Mouse (Mus musculus) T-helper 17 cell (primary cell): ENCODE results near the gene Ccdc126.

ENCODE experiments used
- in situ Hi-C, 2 experiments: fragments of 300-600 bp; cut with MboI, MseI; formaldehyde crosslinking; loops; 1 replicate in 1 of 2; 2 replicates in 1 of 2; pipeline ENCODE4 v1.15.1; 2025; ENCODE audit warnings: high pct_unique_total_duplicates in 2 of 2

Ccdc126 gene

DNA sequence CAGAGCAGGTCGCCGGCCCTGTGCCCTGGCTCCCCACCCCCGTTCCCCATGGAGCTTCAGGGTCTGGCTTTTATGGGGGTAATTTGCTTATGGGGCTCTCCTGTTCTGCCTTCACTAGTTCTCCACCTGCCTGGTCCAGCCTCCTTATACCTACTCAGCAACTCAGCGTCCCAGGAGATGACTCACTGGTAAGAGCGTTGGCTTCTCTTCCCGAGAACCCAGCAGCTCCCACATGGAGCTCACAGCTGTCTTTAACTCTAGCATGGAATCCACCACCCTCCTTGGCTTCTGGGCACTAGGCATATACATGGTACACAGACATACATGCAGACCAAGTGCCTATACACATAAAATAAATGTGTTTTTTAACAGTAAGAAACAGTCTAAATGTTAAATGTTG, 20.1 kb downstream of the Ccdc126 start:
- in situ Hi-C loops = loop anchor here in 1 of 2 experiments (10.0 kb wide), 1 partner anchor 1616 kb away; no protein-coding TSS in a partner anchor

DNA sequence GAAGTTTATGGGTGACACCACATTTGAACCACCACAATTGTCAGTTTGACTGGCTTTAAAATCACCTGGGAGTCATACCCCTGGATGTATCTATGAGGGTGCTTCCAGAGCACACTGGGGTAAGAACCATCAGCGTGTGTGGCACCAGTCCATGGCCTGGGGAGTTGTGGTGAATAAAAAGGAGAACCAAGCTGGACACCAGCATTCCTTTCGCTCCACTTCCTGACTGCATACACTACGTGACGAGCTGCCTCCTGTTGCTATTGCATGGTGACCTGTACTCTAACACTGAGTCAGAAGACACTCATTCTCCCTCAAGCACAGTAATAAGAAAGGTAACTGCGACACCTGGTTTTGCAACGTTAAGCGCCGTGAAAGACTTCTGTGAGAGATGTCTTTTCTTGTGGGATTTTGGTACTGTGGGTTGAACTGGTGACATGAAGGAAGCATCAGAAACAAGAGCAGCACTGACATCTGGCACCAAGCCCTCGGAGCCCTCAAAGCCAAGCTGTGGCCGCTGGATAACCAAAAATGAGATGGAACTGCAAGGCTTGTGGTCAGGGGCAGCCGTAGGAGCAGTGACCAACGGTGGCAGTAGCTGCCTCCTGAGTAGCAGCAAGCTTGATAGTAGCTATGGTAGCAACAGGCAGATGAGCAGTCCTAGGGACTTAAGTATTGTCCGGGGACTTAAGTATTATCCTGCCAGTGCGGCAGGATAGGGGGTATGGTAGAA, 24.8 kb downstream of the Ccdc126 start:
- in situ Hi-C loops = no loop called here

DNA sequence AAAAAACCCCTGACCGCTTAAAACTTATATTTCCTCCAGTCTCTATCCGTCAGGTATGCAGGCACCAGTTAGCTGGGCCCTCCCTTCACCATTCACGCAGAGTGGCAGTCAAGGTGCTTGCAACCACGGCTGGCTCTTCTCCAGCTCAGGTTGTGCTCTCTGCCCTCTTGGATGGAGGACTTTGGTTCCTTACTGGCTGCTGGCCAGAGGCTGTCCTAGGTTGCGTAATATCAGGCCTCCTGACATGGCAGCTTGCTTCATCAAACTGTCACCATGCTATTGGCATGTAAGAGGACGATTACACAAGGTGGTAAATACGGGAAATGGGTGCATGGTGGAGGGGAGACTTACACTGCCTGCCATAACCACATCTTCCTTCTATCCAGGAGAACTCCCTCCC, 30.8 kb downstream of the Ccdc126 start:
- in situ Hi-C loops = no loop called here

DNA sequence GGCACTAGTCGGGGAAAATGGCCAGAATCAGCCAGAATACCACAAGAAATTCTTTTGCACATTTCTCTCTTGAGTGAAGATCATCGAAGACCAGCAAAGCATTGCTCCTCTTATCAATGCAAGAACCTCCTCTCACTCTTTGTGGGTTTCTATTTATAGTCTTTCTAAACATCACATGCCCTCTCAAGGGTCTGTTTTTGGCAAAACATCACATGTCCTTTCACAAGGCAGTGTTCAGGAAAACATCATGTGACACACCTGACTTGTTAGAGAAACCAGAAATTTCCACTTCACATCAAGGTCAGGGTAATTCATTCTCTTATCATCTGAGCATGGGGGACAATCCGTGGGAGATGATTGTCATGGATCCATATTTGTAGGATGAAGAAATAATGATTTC, 35.5 kb downstream of the Ccdc126 start:
- in situ Hi-C loops = no loop called here

DNA sequence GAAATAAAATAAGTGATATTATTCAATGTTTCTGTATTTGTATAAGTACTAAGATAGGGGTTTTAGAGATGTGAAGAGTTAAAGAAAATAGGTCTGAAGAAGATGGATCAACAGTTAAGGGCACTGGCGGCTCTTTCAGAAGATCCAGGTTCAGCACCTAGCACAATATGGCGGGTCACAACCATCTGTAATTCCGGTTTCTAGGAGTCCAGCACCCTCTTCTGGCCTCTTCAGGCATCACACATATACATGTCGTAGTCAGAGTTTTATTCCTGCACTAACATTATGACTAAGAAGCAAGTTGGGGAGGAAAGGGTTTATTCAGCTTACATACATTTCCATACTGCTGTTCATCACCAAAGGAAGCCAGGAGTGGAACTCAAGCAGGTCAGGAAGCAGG, 36.1 kb downstream of the Ccdc126 start:
- in situ Hi-C loops = no loop called here

DNA sequence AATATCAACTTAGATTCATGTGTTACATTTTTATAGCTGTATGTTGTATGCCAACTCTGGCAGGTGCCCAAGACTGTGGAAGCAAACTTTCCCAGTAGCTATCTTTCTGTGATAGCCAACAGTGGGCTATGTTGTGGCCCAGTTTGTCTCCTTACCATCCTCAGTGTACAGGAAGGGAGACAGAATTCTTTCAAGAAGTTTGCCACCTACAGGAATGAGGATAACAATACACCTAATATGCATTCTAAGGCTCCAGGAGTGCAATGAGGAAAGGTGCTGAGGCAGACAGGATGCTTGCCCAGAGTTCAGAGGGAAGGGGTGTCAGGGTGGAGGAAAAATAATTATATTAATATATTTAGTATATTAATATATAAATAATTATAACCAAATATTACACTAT, 41.3 kb downstream of the Ccdc126 start:
- in situ Hi-C loops = loop anchor here in 1 of 2 experiments (10.0 kb wide), 1 partner anchor 86 kb away; no protein-coding TSS in a partner anchor

DNA sequence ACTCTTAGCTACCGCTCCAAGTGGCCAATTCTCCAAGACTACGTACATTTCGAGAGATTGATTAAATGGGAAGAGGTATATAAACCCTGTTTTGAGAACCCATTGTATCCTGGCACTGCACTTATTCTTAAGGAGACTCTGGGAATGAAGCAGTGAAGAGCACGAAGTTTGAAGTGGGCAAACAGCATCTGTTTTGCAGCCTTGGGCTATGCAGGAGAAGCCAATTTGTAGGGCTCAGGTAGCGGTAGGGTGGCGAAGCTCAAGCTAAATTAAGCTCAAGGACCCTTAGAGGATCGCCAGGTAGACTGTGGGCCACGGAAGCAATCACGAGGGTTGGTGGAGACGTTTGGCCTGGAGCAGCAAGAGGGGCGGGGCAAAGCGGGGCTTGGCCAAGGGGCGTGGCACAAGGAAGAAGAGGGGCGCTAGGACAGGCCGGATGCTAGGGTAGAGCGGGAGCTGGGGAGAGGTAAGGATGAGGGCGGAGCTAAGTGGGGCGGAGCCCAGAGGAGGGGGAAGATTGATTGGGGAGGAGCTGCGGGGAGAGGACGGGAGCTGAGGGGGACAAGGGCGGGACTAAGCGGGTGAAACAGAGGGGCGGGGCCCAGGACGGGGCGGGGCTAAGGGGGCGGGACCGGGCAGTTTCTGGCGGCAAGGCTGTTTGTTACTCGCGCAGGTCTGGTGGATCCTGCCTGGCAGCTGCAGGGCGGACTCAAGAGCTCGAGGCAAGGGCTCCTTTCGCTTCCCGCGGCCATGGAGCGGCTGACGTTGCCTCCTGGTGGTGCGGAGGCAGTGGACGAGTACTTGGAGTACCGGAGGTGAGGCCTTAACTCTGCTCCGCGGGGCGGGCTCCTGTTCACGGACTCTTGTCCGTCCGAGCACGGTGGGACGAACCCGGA, 48.3 kb downstream of the Ccdc126 start, which contains the start of gene Fam221a:
Fam221a (plus strand) TSS at position 581 of the 896 bp plus-strand sequence.
- in situ Hi-C loops = loop anchor here (5.0 to 10.0 kb wide), 2 partner anchors 93 to 100 kb away; no protein-coding TSS in a partner anchor

DNA sequence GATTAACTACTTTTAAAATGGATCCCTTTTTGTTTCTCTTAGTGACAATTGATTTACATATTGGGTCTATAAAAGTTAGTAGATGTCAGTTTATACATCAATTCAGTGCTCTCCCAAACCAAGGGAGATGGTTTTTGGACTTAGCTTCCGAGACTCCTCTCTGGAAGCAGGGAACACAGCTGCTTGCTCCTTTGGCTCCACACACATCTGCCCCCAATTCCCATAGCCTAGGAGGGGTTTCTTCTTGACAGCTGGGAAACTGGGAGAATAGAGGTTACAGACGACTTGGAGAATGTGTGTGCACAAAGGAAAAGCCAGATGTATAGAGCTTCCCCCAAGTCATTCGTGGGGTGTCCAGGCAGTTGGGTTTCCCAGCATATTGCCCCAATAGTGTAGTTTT, 49.1 kb downstream of the Ccdc126 start:
- in situ Hi-C loops = loop anchor here (5.0 to 10.0 kb wide), 2 partner anchors 93 to 101 kb away; no protein-coding TSS in a partner anchor

DNA sequence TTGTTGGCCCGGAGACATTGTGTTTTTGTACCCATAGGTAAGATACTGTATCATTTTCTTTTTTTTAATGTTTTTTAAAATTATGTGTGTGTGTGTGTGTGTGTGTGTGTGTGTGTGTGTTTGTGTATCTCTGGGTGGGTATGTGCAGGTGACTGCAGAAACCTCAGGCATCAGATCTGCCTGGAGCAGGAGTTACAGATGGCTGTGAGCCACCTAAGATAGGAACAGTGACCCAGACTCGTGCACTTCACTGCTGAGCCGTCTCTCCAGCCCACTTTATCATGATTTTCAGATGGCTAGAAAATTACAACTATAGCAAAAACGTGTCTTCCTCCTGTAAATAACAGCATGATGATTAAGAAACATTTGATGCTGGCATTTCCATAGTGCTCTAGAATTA, 53.6 kb downstream of the Ccdc126 start:
- in situ Hi-C loops = no loop called here

DNA sequence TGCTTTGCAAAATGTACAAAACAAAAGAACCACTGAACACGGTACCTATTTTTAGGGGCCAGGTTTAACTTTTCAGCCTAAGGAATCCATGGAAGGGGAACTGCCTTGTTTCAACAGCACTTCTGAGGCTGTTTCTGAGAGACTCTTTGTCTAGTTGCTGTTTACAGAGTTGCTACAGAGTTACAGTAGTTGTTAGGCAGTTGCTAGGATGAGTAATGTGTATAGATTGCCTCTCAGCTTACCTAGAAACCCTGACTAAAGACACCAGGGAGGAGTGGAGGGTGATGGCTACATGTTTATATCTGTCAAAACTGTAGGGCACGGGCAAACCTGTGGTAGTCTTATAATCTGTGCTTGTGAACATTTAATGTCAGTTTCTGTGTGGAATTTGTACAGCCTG, 54.9 kb downstream of the Ccdc126 start:
- in situ Hi-C loops = no loop called here

DNA sequence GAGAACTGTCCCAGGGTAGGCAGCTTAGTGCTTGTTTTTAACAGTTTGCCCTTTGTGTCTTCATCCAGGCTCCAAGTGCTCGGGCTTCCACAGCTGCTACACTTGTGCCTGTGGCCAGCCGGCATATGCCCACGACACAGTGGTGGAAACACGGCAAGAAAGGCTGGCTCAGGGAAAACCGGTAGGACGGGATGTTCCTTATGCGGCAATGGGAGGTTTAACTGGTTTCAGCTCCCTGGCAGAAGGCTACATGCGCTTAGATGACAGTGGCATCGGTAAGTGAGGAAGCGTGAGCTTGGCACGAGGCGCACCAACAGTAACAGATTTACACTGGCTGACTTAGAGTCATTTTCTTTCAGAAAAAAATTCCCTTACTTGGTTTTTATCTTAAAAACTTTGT, 59.3 kb downstream of the Ccdc126 start:
- in situ Hi-C loops = no loop called here
